Mouse (Mus musculus): ENCODE results near the gene Iqgap1.

DNA sequence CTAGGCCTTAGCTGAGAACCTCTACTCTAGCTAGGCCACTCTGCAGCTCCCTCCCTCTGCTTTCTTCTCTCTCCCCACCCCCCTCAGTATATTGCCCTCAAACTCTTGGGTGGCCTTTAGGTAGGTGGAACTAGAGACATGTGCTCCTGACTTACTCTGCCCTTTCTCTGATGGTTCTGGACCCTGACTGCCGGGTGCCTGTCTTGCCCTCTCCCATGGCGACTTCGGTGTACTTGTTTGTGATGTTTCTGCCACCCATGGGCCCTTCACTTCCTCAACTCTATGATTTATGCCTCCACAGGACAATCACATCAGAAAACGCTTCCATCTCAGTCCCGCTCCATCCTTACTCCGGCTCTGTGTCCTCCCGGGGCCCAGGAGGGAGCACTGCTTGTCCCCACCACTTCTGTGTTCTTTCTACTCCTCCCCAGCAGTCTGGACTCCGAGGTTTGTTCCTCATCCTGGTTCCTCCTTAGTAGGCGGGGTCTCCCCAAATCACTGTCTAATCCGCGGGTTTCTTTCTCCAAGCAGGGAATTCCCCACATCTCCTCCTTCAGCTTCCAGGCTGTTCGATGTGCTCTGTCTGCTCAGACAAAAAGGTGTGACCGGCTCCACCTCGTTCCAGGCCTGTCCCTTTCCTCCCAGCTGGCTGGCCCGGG, 20.0 kb upstream of the Iqgap1 start:
- TF ChIP-seq CTCF (IDR thresholded peaks at IDR 0.05) (no peak), POLR2A (IDR thresholded peaks at IDR 0.05; ENCODE audit: insufficient read depth, low read depth, low read length) (0 out of 2 replicates have a peak, but pooled peaks have one; percentile 14)
